Mouse (Mus musculus): ENCODE results near the gene Tm6sf1.

DNA sequence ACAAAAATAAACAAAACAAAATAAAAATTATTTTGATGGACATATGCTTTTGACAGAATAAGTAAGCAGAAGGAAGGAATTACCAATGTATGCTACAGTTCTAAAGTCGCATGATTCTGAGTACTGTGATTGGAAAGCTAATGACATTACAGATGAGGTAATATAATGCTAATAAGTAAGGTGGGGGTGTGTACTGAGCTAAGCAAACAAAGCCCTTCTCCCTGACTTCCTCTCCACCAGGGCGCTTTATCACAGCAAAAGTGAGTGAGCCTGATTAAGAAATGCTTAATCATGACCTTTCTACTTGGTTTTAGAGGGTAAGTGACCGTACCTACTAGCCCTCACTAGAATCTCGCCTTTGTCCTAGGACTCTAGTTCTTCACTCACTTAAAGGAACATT lies 61.5 kb downstream of the Tm6sf1 start:
- TF ChIP-seq CTCF (conservative IDR thresholded peaks at IDR 0.05 in 1 of 2, IDR thresholded peaks at IDR 0.05 in 1 of 2; ENCODE audit: low read depth in 2 of 2, low read length in 2 of 2) = no peak
- TF ChIP-seq POLR2AphosphoS2 (IDR thresholded peaks at IDR 0.05; ENCODE audit: low read depth, low read length) = no peak
- no peak for TF ChIP-seq MXI1 (IDR thresholded peaks at IDR 0.05; ENCODE audit: low read depth, low read length)
- no peak for TF ChIP-seq MAZ (IDR thresholded peaks at IDR 0.05; ENCODE audit: low read depth, low read length)
- no peak for TF ChIP-seq ZNF384 (IDR thresholded peaks at IDR 0.05; ENCODE audit: low read depth, low read length)
- no peak for TF ChIP-seq TBP (conservative IDR thresholded peaks at IDR 0.05; ENCODE audit: low read depth, low read length)
- TF ChIP-seq MYC (IDR thresholded peaks at IDR 0.05; ENCODE audit: low read depth, low read length) = no peak
- TF ChIP-seq ZKSCAN1 (IDR thresholded peaks at IDR 0.05; ENCODE audit: borderline replicate concordance, low read depth, low read length) = no peak
- no peak for TF ChIP-seq CHD2 (IDR thresholded peaks at IDR 0.05; ENCODE audit: low read length)
- no peak for TF ChIP-seq ZMIZ1 (IDR thresholded peaks at IDR 0.05; ENCODE audit: low read depth, low read length)
- no peak for TF ChIP-seq EP300 (IDR thresholded peaks at IDR 0.05; ENCODE audit: low read length)
- no peak for TF ChIP-seq JUND (conservative IDR thresholded peaks at IDR 0.05; ENCODE audit: low read depth, low read length)
- TF ChIP-seq RCOR1 (conservative IDR thresholded peaks at IDR 0.05; ENCODE audit: low read depth, low read length) = no peak
- TF ChIP-seq ZC3H11A (IDR thresholded peaks at IDR 0.05; ENCODE audit: low read depth, low read length) = no peak

All from CH12.LX (cell line).